Mouse (Mus musculus) CD4-positive naive resting alpha-beta T cell, adult 76 days (primary cell): ENCODE results near the gene Gm20838. TPM values are rescaled to one million over a fixed set of nuclear protein-coding genes. Genes with fewer than 3 reads are reported as not detected.

Experiments
- total RNA-seq: library from RNA; stranded (reverse); gene quantifications from one replicate; pipeline ENCODE4 v1.2.4, GENCODE M21; 2023

Gm20838 gene
- not detected for total RNA-seq

DNA sequence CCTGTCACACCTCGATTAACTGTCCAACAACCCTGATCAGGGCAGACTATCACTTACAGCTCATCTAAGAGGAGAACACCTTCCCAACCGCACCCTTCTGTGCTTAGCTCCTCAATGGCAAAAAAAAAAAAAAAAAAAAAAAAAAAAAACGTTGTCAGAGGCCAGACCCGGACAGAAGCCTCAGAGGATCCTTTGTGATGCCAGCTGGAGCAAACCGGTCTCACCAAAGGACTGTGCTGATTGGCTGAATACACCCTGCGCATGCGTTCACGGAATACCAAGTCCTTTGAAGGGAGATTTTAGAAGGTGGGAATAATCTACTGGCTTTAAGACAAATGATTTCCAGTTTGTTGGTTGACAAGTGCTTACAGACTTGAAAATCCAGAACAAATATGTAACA lies at the start of gene Gm20838:
Gene Gm20838 (minus strand): TSS at position 101 of the 400 bp plus-strand sequence.

